Mouse (Mus musculus): ENCODE results near the gene Fap.

- no peak for TF ChIP-seq POLR2A (IDR thresholded peaks at IDR 0.05; ENCODE audit: insufficient read length, low read depth)
- no peak for TF ChIP-seq CEBPB (IDR thresholded peaks at IDR 0.05; ENCODE audit: insufficient read depth, poor library complexity, severe bottlenecking)
- TF ChIP-seq USF1 (IDR thresholded peaks at IDR 0.05; ENCODE audit: low read depth): no peak
- TF ChIP-seq POLR2AphosphoS2 (IDR thresholded peaks at IDR 0.05; ENCODE audit: insufficient read length, low read depth): no peak
- TF ChIP-seq MAX (IDR thresholded peaks at IDR 0.05; ENCODE audit: low read depth): no peak
- TF ChIP-seq TCF12 (IDR thresholded peaks at IDR 0.05; ENCODE audit: insufficient read depth, poor library complexity, severe bottlenecking): no peak
- no peak for TF ChIP-seq REST (IDR thresholded peaks at IDR 0.05; ENCODE audit: insufficient read depth, insufficient read length)
- TF ChIP-seq MYOD1 (IDR thresholded peaks at IDR 0.05; ENCODE audit: control insufficient read depth in 1 of 3, insufficient read length in 2 of 3, low read depth in 2 of 3): no peak
Measured at GRCm38 (mm10) chr2:62619679-62620078, 45.8 kb upstream of the Fap start.

All from myocyte (in vitro differentiated cells).